Mouse (Mus musculus): ENCODE data around the gene Clpb. TPM values are rescaled to one million over a fixed set of nuclear protein-coding genes. Genes with fewer than 3 reads are reported as not detected.

Clpb gene
- polyA plus RNA-seq, 1 experiment from 2014 or later = 23.2 TPM

GRCm38 (mm10) chr7:101835457-101836109 is 172.2 kb downstream of the Clpb start:
- Histone ChIP-seq H3K9ac (no peak overlapping the region), H3K4me3 (replicated peaks) (no peak overlapping the region; the same call in 1 of the 2 replicates), H3K36me3 (replicated peaks) (peaks cover 15% of the 10 kb centered on the region; the same call in 1 of the 2 replicates), H3K27ac (replicated peaks) (no peak overlapping the region), H3K4me1 (replicated peaks) (peaks cover 12% of the 10 kb centered on the region; the same call in 1 of the 2 replicates), H3K27me3 (peaks cover 59% of the 10 kb centered on the region), H3K9me3 (replicated peaks) (no peaks in the 10 kb centered on the region), H3K4me2 (peak overlapping the region; percentile 74)
- ATAC-seq (ENCODE audit: insufficient read depth) = no peak
- WGBS (ENCODE audit: insufficient replicate concordance) = 39% methylated on average over 5 of the region's 5 CpGs

- H3K9ac ChIP-seq = peak overlapping the region; percentile 48
- H3K27me3 ChIP-seq = peaks cover 59% of the 10 kb centered on the region
- H3K4me3 ChIP-seq (replicated peaks) = peak overlapping the region; percentile 60
- H3K4me1 ChIP-seq (replicated peaks) = peaks cover 12% of the 10 kb centered on the region; the same call in 1 of the 2 replicates
- under 1% methylated on average over 55 of the region's 63 CpGs for whole genome bisulfite sequencing (ENCODE audit: insufficient replicate concordance)
- H3K9me3 ChIP-seq (replicated peaks) = no peaks in the 10 kb centered on the region
- H3K36me3 ChIP-seq (replicated peaks) = peaks cover 6% of the 10 kb centered on the region; the same call in 1 of the 2 replicates
- 0 out of 2 replicates have a peak, but pooled peaks have one; percentile 43 for ATAC-seq (ENCODE audit: insufficient read depth)
- H3K27ac ChIP-seq (replicated peaks) = peak overlapping the region; percentile 48; the same call in 1 of the 2 replicates
- peak overlapping the region; percentile 74 for H3K4me2 ChIP-seq
These were observed 173.1 kb downstream of the Clpb start for GRCm38 (mm10) chr7:101836271-101837153.

DNA sequence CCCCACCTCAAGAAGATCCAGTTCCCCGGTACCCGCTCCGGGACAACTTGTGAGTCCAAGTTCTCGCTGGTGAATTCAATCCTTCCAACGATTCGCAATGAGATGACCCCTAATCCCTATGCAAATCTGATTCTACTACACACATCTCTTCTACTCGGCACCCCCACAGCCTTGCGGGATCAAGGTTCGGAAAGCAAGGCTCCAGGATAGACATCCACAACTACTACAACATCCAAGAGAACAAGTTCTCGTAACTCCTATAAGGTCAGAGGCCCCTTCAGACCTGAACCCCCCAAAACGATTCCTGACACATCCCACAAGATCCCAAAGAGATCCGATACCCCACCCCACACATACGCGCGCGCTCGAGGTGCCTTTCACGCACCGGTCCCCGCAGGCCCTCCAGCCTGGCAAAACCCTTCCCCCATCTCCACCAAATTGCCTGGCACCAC is 173.7 kb downstream of the Clpb start:
- no peak for ATAC-seq (ENCODE audit: insufficient read depth)
- Histone ChIP-seq H3K27me3 (peaks cover 59% of the 10 kb centered on the region), H3K4me1 (replicated peaks) (peaks cover 12% of the 10 kb centered on the region; the same call in 1 of the 2 replicates), H3K4me2 (peak overlapping the region; percentile 74), H3K36me3 (replicated peaks) (no peaks in the 10 kb centered on the region), H3K9ac (peak overlapping the region; percentile 48), H3K9me3 (replicated peaks) (no peaks in the 10 kb centered on the region), H3K4me3 (replicated peaks) (peak overlapping the region; percentile 60), H3K27ac (replicated peaks) (peak overlapping the region; percentile 48)
- WGBS (ENCODE audit: insufficient replicate concordance) = under 1% methylated on average over 20 of the region's 20 CpGs

- 2% methylated on average over 64 of the region's 64 CpGs for WGBS (ENCODE audit: insufficient replicate concordance)
- H3K9me3 ChIP-seq (replicated peaks) = no peaks in the 10 kb centered on the region
- H3K4me3 ChIP-seq (replicated peaks) = peak within 1 kb of the TSS; percentile 60
- peak within 1 kb of the TSS; percentile 74 for H3K4me2 ChIP-seq
- peaks cover 12% of the 10 kb centered on the region; the same call in 1 of the 2 replicates for H3K4me1 ChIP-seq (replicated peaks)
- peak; percentile 58 for ATAC-seq (ENCODE audit: insufficient read depth)
- no peaks in the 10 kb centered on the region for H3K36me3 ChIP-seq (replicated peaks)
- H3K27ac ChIP-seq (replicated peaks) = peak within 1 kb of the TSS; percentile 48
- H3K9ac ChIP-seq = peak within 1 kb of the TSS; percentile 48
- H3K27me3 ChIP-seq = peaks cover 59% of the 10 kb centered on the region
These were observed 174.4 kb downstream of the Clpb start, which contains the start of gene Inppl1 for GRCm38 (mm10) chr7:101837606-101838471. TSS of gene Inppl1 (minus strand) at chr7:101838229.

DNA sequence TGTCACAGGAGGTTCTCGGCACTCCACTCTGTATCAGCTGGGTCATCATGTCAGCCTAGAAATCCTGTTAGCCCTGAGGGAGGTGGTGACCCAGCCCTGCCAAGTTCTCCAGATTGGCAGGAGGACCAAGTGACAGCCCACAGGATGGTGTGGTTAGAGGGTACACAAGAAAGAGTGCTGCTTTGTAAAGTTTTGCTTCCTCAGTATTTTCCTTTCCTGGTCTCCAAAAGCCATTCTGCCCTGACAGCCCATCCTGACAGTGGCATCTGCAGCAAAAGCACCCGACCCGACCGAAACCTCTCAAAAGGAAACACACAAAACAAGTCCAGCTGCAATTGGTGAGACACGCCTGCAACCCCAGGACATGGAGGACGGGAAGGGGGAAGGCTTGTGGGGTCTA is 180.8 kb downstream of the Clpb start:
- Histone ChIP-seq H3K9ac (no peak overlapping the region), H3K27me3 (peaks cover 13% of the 10 kb centered on the region), H3K4me1 (replicated peaks) (no peaks in the 10 kb centered on the region), H3K9me3 (replicated peaks) (no peaks in the 10 kb centered on the region), H3K27ac (replicated peaks) (no peak overlapping the region), H3K36me3 (replicated peaks) (no peaks in the 10 kb centered on the region), H3K4me3 (replicated peaks) (no peak overlapping the region), H3K4me2 (no peak overlapping the region)
- no peak for ATAC-seq (ENCODE audit: insufficient read depth)
- 58% methylated on average over 6 of the region's 6 CpGs for WGBS (ENCODE audit: insufficient replicate concordance)

Other genes starting within 250 kb of the Clpb start
- 12.0 and 13.9 TPM in 2 replicates for gene Pde2a, start 241.9 kb upstream of the Clpb start, polyA plus RNA-seq (2015; fragmentation: Nextera tagmentation; extraction: Ambion mirVana)
- 0.03 TPM in 1 of 2 replicates, not detected in the other for gene Art2b, start 78.0 kb upstream of the Clpb start, polyA plus RNA-seq (2015; fragmentation: Nextera tagmentation; extraction: Ambion mirVana)
- not detected in 2 replicates for gene Phox2a, start 154.7 kb downstream of the Clpb start, polyA plus RNA-seq (2015; fragmentation: Nextera tagmentation; extraction: Ambion mirVana)
- 6.3 and 7.0 TPM in 2 replicates for gene Inppl1, start 174.6 kb downstream of the Clpb start, polyA plus RNA-seq (2015; fragmentation: Nextera tagmentation; extraction: Ambion mirVana)
- 6.1 and 7.7 TPM in 2 replicates for gene Folr2, start 193.6 kb downstream of the Clpb start, polyA plus RNA-seq (2015; fragmentation: Nextera tagmentation; extraction: Ambion mirVana)
- gene Anapc15, start 200.1 kb downstream of the Clpb start, polyA plus RNA-seq (2015; fragmentation: Nextera tagmentation; extraction: Ambion mirVana) = 44.5 and 48.0 TPM in 2 replicates
- gene Folr1, start 207.2 kb downstream of the Clpb start, polyA plus RNA-seq (2015; fragmentation: Nextera tagmentation; extraction: Ambion mirVana) = 0.24 and 0.62 TPM in 2 replicates
- gene Lamtor1, start 242.3 kb downstream of the Clpb start, polyA plus RNA-seq (2015; fragmentation: Nextera tagmentation; extraction: Ambion mirVana) = 68.8 and 69.0 TPM in 2 replicates
- gene Tomt, start 242.7 kb downstream of the Clpb start, polyA plus RNA-seq (2015; fragmentation: Nextera tagmentation; extraction: Ambion mirVana) = 0.08 and 0.15 TPM in 2 replicates